Mouse (Mus musculus) hindbrain, postnatal 0 days (tissue): ENCODE measurements around the gene Lrig2. TPM values are rescaled to one million over a fixed set of nuclear protein-coding genes. Genes with fewer than 3 reads are reported as not detected.

Source experiments
- ATAC-seq: fragments of 200-750 bp; cut with Nextera tagmentation; 2 replicates; pipeline ENCODE4 v1.8.0; 2017; ENCODE audit warnings: mild to moderate bottlenecking, moderate TSS enrichment, moderate library complexity
- DNase-seq: peaks from one replicate; pipeline ENCODE4 v3.0.0-alpha.2; 2015; ENCODE audit warnings: low spot score
- H3K27ac ChIP-seq: fragments of 300-500 bp; sonication (generic); 2 replicates; pipeline ENCODE4 v1.5.1; 2014; ENCODE audit warnings: mild to moderate bottlenecking
- H3K27me3 ChIP-seq: fragments of 300-500 bp; sonication (generic); 2 replicates; pipeline ENCODE4 v1.6.1; 2014; ENCODE audit warnings: low read length, mixed read lengths; ENCODE audit not compliant: insufficient read depth
- H3K36me3 ChIP-seq: fragments of 300-500 bp; sonication (generic); 2 replicates; pipeline ENCODE4 v1.6.1; 2014; ENCODE audit warnings: low read length, mixed read lengths; ENCODE audit not compliant: insufficient read depth
- H3K4me1 ChIP-seq: fragments of 300-500 bp; sonication (generic); 2 replicates; pipeline ENCODE4 v1.6.1; 2014; ENCODE audit warnings: antibody characterized with exemption, low read length, mixed read lengths; ENCODE audit not compliant: insufficient read depth
- H3K4me2 ChIP-seq: fragments of 300-500 bp; sonication (generic); 2 replicates; pipeline ENCODE4 v1.6.1; 2014; ENCODE audit warnings: low read depth, mild to moderate bottlenecking, low read length, moderate library complexity, mixed read lengths
- H3K4me3 ChIP-seq: fragments of 300-500 bp; sonication (generic); 2 replicates; pipeline ENCODE4 v1.5.1; 2014; ENCODE audit warnings: low read length
- H3K9ac ChIP-seq: fragments of 300-500 bp; sonication (generic); replicated peaks from 2 replicates; pipeline ENCODE4 v1.6.1; 2014; ENCODE audit warnings: mild to moderate bottlenecking, low read length, moderate library complexity, mixed read lengths
- H3K9me3 ChIP-seq: fragments of 300-500 bp; sonication (generic); 2 replicates; pipeline ENCODE4 v1.6.1; 2016; ENCODE audit warnings: low read length, mixed read lengths
- CTCF ChIP-seq: IDR thresholded peaks from 2 replicates; pipeline ENCODE4 v1.5.1; 2016; ENCODE audit warnings: antibody characterized with exemption, control low read depth, low read depth
- WGBS: fragments of 180-500 bp; shearing (Covaris S2); extraction: QIAGEN DNeasy Blood & Tissue Kit; methylation state at CpG from one replicate; pipeline ENCODE4 v1.1.7; 2014; 5-methylcytosine and 5-hydroxymethylcytosine counted together
- polyA plus RNA-seq: library from polyadenylated mRNA; unstranded; fragments of >200 nt; fragmentation: Nextera tagmentation; extraction: Ambion mirVana; gene quantifications from 2 replicates; pipeline ENCODE4 v1.2.1, GENCODE M21; 2015
- total RNA-seq: library from RNA; depleted of rRNA; stranded (reverse); fragments of >200 nt; gene quantifications from 2 replicates; pipeline ENCODE4 v1.2.3, GENCODE M21; 2014

Lrig2 gene
- total and polyA plus RNA-seq, 2 experiments from 2014 or later, result 15.6 to 35.7 TPM

GRCm38 (mm10) chr3:104420929-104421328 is 90.8 kb downstream of the Lrig2 start:
- H3K9me3 ChIP-seq, result no peaks in the 10 kb centered on the region
- TF ChIP-seq CTCF, result no peak
- DNase-seq (no peak), ATAC-seq (no peak)
- no peak overlapping the region for H3K27ac ChIP-seq
- H3K4me2 ChIP-seq, result no peak overlapping the region
- H3K27me3 ChIP-seq, result no peaks in the 10 kb centered on the region
- no peaks in the 10 kb centered on the region for H3K36me3 ChIP-seq
- no peaks in the 10 kb centered on the region for H3K4me1 ChIP-seq
- H3K9ac ChIP-seq, result no peak overlapping the region
- no peak overlapping the region for H3K4me3 ChIP-seq
- WGBS, result 77% methylated on average over 7 of the region's 7 CpGs

DNA sequence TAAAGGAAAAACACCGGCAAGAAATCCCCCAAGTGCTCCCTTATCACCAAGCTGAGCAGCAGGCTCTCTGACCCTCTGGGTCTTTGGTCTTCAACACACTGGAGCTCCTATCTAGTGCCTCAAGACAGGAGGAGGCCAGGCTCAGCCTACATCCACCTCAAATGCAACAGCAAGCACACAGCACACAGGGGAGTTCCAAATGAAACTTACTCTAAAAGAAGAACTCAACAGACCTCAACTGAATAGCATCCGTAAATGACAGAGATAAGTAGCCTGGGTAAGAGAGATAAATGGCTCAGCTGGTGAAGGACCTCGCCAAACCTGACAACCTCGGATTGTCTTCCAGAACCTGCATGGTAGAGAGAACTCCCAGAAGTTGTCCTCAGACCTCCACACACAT is 91.7 kb downstream of the Lrig2 start:
- WGBS, result 81% methylated on average over 4 of the region's 4 CpGs
- ATAC-seq (no peak), DNase-seq (no peak)
- Histone ChIP-seq H3K27me3 (no peaks in the 10 kb centered on the region), H3K4me3 (no peak overlapping the region), H3K27ac (no peak overlapping the region), H3K9ac (no peak overlapping the region), H3K9me3 (no peaks in the 10 kb centered on the region), H3K4me1 (no peaks in the 10 kb centered on the region), H3K36me3 (no peaks in the 10 kb centered on the region), H3K4me2 (no peak overlapping the region)
- TF ChIP-seq CTCF, result no peak

GRCm38 (mm10) chr3:104416806-104417205 is 94.9 kb downstream of the Lrig2 start:
- ATAC-seq (no peak), DNase-seq (no peak)
- H3K36me3 ChIP-seq, result no peaks in the 10 kb centered on the region
- H3K4me1 ChIP-seq, result no peaks in the 10 kb centered on the region
- no peak overlapping the region for H3K4me3 ChIP-seq
- H3K9ac ChIP-seq, result no peak overlapping the region
- 76% methylated on average over 5 of the region's 5 CpGs for WGBS
- no peak overlapping the region for H3K4me2 ChIP-seq
- no peak overlapping the region for H3K27ac ChIP-seq
- TF ChIP-seq CTCF, result no peak
- no peaks in the 10 kb centered on the region for H3K9me3 ChIP-seq
- no peaks in the 10 kb centered on the region for H3K27me3 ChIP-seq

GRCm38 (mm10) chr3:104412482-104412881 is 99.2 kb downstream of the Lrig2 start:
- ATAC-seq (no peak), DNase-seq (no peak)
- no peak overlapping the region for H3K27ac ChIP-seq
- no peaks in the 10 kb centered on the region for H3K9me3 ChIP-seq
- H3K4me2 ChIP-seq, result no peak overlapping the region
- WGBS, result 74% methylated on average over 6 of the region's 6 CpGs
- no peak overlapping the region for H3K4me3 ChIP-seq
- TF ChIP-seq CTCF, result no peak
- no peak overlapping the region for H3K9ac ChIP-seq
- no peaks in the 10 kb centered on the region for H3K27me3 ChIP-seq
- H3K36me3 ChIP-seq, result no peaks in the 10 kb centered on the region
- H3K4me1 ChIP-seq, result no peaks in the 10 kb centered on the region

DNA sequence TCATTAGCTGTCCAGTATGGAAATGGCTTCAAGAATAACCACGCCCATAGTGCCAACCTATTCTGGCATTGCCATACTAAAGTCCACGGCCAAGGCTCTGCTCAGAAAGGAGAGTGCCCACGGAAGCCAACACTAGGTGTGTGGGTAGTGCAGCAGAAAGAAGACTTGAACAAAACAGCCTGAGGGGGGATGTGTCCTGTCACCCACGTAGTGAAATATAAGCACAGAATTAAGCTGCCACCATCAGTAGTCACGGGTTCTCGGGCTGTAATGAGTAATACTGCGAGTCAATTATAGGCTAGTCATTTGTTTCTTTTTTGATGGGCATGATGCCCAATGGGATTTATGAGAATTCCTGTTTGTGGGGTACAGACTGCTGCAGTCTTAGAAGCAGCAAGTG is 104.2 kb downstream of the Lrig2 start:
- H3K4me2 ChIP-seq, result no peak overlapping the region
- 71% methylated on average over 7 of the region's 7 CpGs for WGBS
- H3K9ac ChIP-seq, result no peak overlapping the region
- H3K27ac ChIP-seq, result no peak overlapping the region
- ATAC-seq (no peak), DNase-seq (no peak)
- no peaks in the 10 kb centered on the region for H3K4me1 ChIP-seq
- no peaks in the 10 kb centered on the region for H3K36me3 ChIP-seq
- no peaks in the 10 kb centered on the region for H3K9me3 ChIP-seq
- TF ChIP-seq CTCF, result no peak
- no peaks in the 10 kb centered on the region for H3K27me3 ChIP-seq
- H3K4me3 ChIP-seq, result no peak overlapping the region

DNA sequence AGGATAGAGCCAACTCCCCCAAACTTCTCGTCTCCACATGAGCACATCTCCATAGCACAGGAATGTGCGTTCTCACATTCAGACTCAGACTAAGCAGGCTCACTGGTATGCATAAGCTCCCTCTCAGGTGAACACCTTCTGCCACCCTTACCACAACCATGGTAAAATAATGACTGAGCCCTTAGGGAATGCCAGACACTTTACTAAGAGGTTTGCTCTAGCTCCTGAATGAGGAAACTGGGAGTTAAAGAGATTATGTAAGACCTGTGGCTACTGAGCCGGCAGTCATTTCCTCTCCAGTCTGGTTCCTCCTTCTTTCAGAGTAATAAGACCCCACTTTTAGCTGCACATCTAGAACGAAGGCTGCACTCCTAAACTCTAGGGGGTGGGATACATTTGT is 108.1 kb downstream of the Lrig2 start:
- ATAC-seq, result no peak
- no peak for TF ChIP-seq CTCF
- whole genome bisulfite sequencing, result 79% methylated on average over 4 of the region's 4 CpGs

DNA sequence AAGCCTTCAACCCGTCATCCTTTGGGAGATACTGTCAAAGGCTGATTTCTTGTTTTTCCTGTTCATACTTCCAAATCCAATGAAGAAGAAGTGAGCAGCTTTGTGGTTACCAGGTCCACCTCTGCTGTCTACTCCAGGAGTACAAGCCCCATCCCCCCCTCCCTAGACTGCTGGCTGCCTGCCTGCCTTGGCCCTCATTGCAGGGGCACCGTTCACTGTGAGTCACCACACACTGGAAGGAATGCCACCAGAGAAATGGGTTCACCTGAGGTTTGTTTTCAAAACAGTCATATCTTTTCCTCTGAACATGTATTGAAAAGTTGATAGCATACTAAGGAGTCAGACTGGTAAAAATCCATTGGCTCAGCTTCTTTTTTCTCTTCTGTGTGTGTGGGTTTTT is 110.5 kb downstream of the Lrig2 start:
- no peak overlapping the region for H3K4me2 ChIP-seq
- no peak for DNase-seq
- H3K4me1 ChIP-seq, result peaks cover 7% of the 10 kb centered on the region; the same call in 1 of the 2 replicates
- no peak for ATAC-seq
- WGBS, result 60% methylated on average over 2 of the region's 2 CpGs
- no peak overlapping the region for H3K4me3 ChIP-seq
- H3K9ac ChIP-seq, result no peak overlapping the region
- H3K36me3 ChIP-seq, result no peaks in the 10 kb centered on the region
- no peak for TF ChIP-seq CTCF
- no peak overlapping the region for H3K27ac ChIP-seq
- no peaks in the 10 kb centered on the region for H3K27me3 ChIP-seq
- no peaks in the 10 kb centered on the region for H3K9me3 ChIP-seq

More for the DNA sequence above, 108.1 kb downstream of the Lrig2 start:
- H3K27me3 ChIP-seq, result no peaks in the 10 kb centered on the region
- no peak overlapping the region for H3K27ac ChIP-seq
- no peaks in the 10 kb centered on the region for H3K4me1 ChIP-seq
- no peak overlapping the region for H3K4me2 ChIP-seq
- no peaks in the 10 kb centered on the region for H3K36me3 ChIP-seq
- no peak for DNase-seq
- no peak overlapping the region for H3K4me3 ChIP-seq
- no peaks in the 10 kb centered on the region for H3K9me3 ChIP-seq
- H3K9ac ChIP-seq, result no peak overlapping the region
